Mouse (Mus musculus) lung, embryonic 14.5 days (tissue): ENCODE results near the gene Osgep. TPM values are rescaled to one million over a fixed set of nuclear protein-coding genes. Genes with fewer than 3 reads are reported as not detected.
"Not testable (repeated sequence)": the region's sequence is repeated elsewhere in the genome, so short reads cannot be mapped to it uniquely, and the experiment has no call there.

Experiments used
- ATAC-seq: fragments of 200-750 bp; cut with Nextera tagmentation; 2 replicates; pipeline ENCODE4 v1.8.0; 2017; ENCODE audit warnings: mild to moderate bottlenecking, moderate TSS enrichment, moderate library complexity; ENCODE audit not compliant: insufficient read depth
- DNase-seq: peaks from one replicate; pipeline ENCODE4 v3.0.0-alpha.2; 2015
- H3K27ac ChIP-seq: fragments of 300-500 bp; sonication (generic); 2 replicates; pipeline ENCODE4 v1.5.1; 2014; ENCODE audit warnings: low read depth, mild to moderate bottlenecking, moderate library complexity
- H3K27me3 ChIP-seq: fragments of 300-500 bp; sonication (generic); 2 replicates; pipeline ENCODE4 v1.6.1; 2014; ENCODE audit warnings: low read length, control low read depth; ENCODE audit not compliant: insufficient read depth
- H3K36me3 ChIP-seq: fragments of 300-500 bp; sonication (generic); 2 replicates; pipeline ENCODE4 v1.6.1; 2014; ENCODE audit warnings: control low read depth; ENCODE audit not compliant: insufficient read depth
- H3K4me1 ChIP-seq: fragments of 300-500 bp; sonication (generic); 2 replicates; pipeline ENCODE4 v1.6.1; 2014; ENCODE audit warnings: antibody characterized with exemption, control low read depth; ENCODE audit not compliant: insufficient read depth
- H3K4me2 ChIP-seq: fragments of 300-500 bp; sonication (generic); 2 replicates; pipeline ENCODE4 v1.6.1; 2014; ENCODE audit warnings: mild to moderate bottlenecking
- H3K4me3 ChIP-seq: fragments of 300-500 bp; sonication (generic); 2 replicates; pipeline ENCODE4 v1.5.1; 2014; ENCODE audit warnings: low read depth, low read length
- H3K9ac ChIP-seq: fragments of 300-500 bp; sonication (generic); 2 replicates; pipeline ENCODE4 v1.6.1; 2014
- H3K9me3 ChIP-seq: fragments of 300-500 bp; sonication (generic); 2 replicates; pipeline ENCODE4 v1.6.1; 2016; ENCODE audit warnings: low read depth, low read length, control low read depth
- CTCF ChIP-seq: IDR thresholded peaks from 2 replicates; pipeline ENCODE4 v1.5.1; 2016; ENCODE audit warnings: antibody characterized with exemption, low read depth
- WGBS: fragments of 180-500 bp; shearing (Covaris S2); extraction: QIAGEN DNeasy Blood & Tissue Kit; methylation state at CpG from one replicate; pipeline ENCODE4 v1.1.7; 2014; 5-methylcytosine and 5-hydroxymethylcytosine counted together
- polyA plus RNA-seq: library from polyadenylated mRNA; unstranded; fragments of >200 nt; fragmentation: Nextera tagmentation; extraction: Ambion mirVana; gene quantifications from 2 replicates; pipeline ENCODE4 v1.2.1, GENCODE M21; 2014

The Osgep gene
- polyA plus RNA-seq, result 164 and 183 TPM in 2 replicates

- Histone ChIP-seq H3K27me3 (no peaks in the 10 kb centered on the region), H3K4me3 (peak within 1 kb of the TSS; percentile 82), H3K36me3 (peaks cover 45% of the 10 kb centered on the region), H3K4me2 (peak within 1 kb of the TSS; percentile 59), H3K4me1 (no peaks in the 10 kb centered on the region), H3K9ac (peak within 1 kb of the TSS; percentile 85), H3K27ac (peak within 1 kb of the TSS; percentile 93), H3K9me3 (no peaks in the 10 kb centered on the region)
- no peak for TF ChIP-seq CTCF
- ATAC-seq (peak; percentile 97), DNase-seq (peak; percentile 99)
- WGBS, result under 1% methylated on average over 57 of the region's 57 CpGs
Observed at GRCm38 (mm10) chr14:50924281-50925064, at the start of gene Osgep, which contains the start of gene Apex1. TSS of gene Osgep (minus strand) at chr14:50924893. TSS of gene Apex1 (plus strand) at chr14:50924968.

GRCm38 (mm10) chr14:50973700-50974099 lies 49.0 kb upstream of the Osgep start:
- DNase-seq, result peak; percentile 53
- no peak for TF ChIP-seq CTCF
- 32% methylated on average over 4 of the region's 4 CpGs for WGBS
- Histone ChIP-seq H3K9ac (no peak overlapping the region), H3K4me3 (no peak overlapping the region), H3K4me2 (no peak overlapping the region), H3K36me3 (no peaks in the 10 kb centered on the region), H3K9me3 (no peaks in the 10 kb centered on the region), H3K27ac (no peak overlapping the region; the same call in 1 of the 2 replicates), H3K4me1 (no peaks in the 10 kb centered on the region), H3K27me3 (no peaks in the 10 kb centered on the region)
- no peak for ATAC-seq

- H3K27me3 ChIP-seq, H3K27ac ChIP-seq, DNase-seq, ATAC-seq, H3K36me3 ChIP-seq, H3K9me3 ChIP-seq, H3K4me3 ChIP-seq, H3K4me1 ChIP-seq, H3K4me2 ChIP-seq, H3K9ac ChIP-seq: not testable (repeated sequence)
- WGBS, result 87% methylated on average over 5 of the region's 5 CpGs
Observed at GRCm38 (mm10) chr14:50973054-50973453, 48.4 kb upstream of the Osgep start.

- Histone ChIP-seq H3K27me3 (no peaks in the 10 kb centered on the region), H3K4me2 (no peak overlapping the region), H3K9ac (no peak overlapping the region), H3K4me3 (no peak overlapping the region), H3K9me3 (no peaks in the 10 kb centered on the region), H3K36me3 (no peaks in the 10 kb centered on the region), H3K27ac (no peak overlapping the region), H3K4me1 (no peaks in the 10 kb centered on the region)
- 50% methylated on average over 1 of the region's 1 CpGs for WGBS
- DNase-seq, result no peak
- ATAC-seq, result no peak
- no peak for TF ChIP-seq CTCF
Observed at GRCm38 (mm10) chr14:50970822-50971221, 46.1 kb upstream of the Osgep start.

GRCm38 (mm10) chr14:50969558-50970544 lies 45.2 kb upstream of the Osgep start:
- ATAC-seq, result no peak
- H3K36me3 ChIP-seq, result no peaks in the 10 kb centered on the region
- no peak for TF ChIP-seq CTCF
- H3K4me3 ChIP-seq, result no peak overlapping the region
- no peaks in the 10 kb centered on the region for H3K9me3 ChIP-seq
- H3K27me3 ChIP-seq, result no peaks in the 10 kb centered on the region
- no peak overlapping the region for H3K9ac ChIP-seq
- no peak overlapping the region for H3K27ac ChIP-seq
- H3K4me1 ChIP-seq, result no peaks in the 10 kb centered on the region
- H3K4me2 ChIP-seq, result no peak overlapping the region
- DNase-seq, result peak; percentile 8
- WGBS, result 34% methylated on average over 12 of the region's 12 CpGs

- H3K9me3 ChIP-seq, result no peaks in the 10 kb centered on the region
- H3K4me1 ChIP-seq, result no peaks in the 10 kb centered on the region
- WGBS, result 30% methylated on average over 1 of the region's 1 CpGs
- no peak for TF ChIP-seq CTCF
- no peaks in the 10 kb centered on the region for H3K27me3 ChIP-seq
- no peak overlapping the region for H3K27ac ChIP-seq
- H3K36me3 ChIP-seq, result no peaks in the 10 kb centered on the region
- H3K9ac ChIP-seq, result no peak overlapping the region
- no peak overlapping the region for H3K4me3 ChIP-seq
- ATAC-seq, result no peak
- DNase-seq, result no peak
- H3K4me2 ChIP-seq, result no peak overlapping the region
Observed at GRCm38 (mm10) chr14:50969041-50969440, 44.3 kb upstream of the Osgep start.
